ENCODE assay signal across 8 mouse cellular contexts in genomic region chr17:12226551-12226950, GRCm38 (mm10).
DNase-seq lines count a peak whose midpoint lies in the region; ATAC-seq and TF ChIP-seq lines count a peak whose summit lies in the region.
"Had no signal": no experiment of that assay in that cellular context is flagged by ENCODE, and none has a peak within 500 bp of the region (broad histone marks: within the 10 kb centered on the region; RNA-seq: fewer than 3 reads in every experiment).

No protein-coding gene starts in this region.

- 66% methylated on average over 12 of the region's 12 CpGs for WGBS in midbrain, embryonic 12.5 days
- WGBS in midbrain, embryonic 10.5 days: 68% methylated on average over 12 of the region's 12 CpGs
- WGBS in hindbrain, embryonic 13.5 days: 69% methylated on average over 12 of the region's 12 CpGs
- 80% methylated on average over 12 of the region's 12 CpGs for WGBS in liver, postnatal 0 days (ENCODE audit: insufficient replicate concordance)

- ATAC-seq in midbrain, embryonic 12.5 days (ENCODE audit: low FRiP score, low read depth): peak; percentile 54; the same call in 1 of the 2 replicates
- ATAC-seq in hindbrain, embryonic 13.5 days (ENCODE audit: low FRiP score): 0 out of 2 replicates have a peak, but pooled peaks have one; percentile 23
- ATAC-seq in liver, postnatal 0 days: no peak

- no peak overlapping the region for H3K9ac ChIP-seq in midbrain, embryonic 12.5 days (replicated peaks)
- no peak overlapping the region for H3K9ac ChIP-seq in hindbrain, embryonic 13.5 days
- H3K9ac ChIP-seq in liver, postnatal 0 days (replicated peaks): no peak overlapping the region
- H3K9ac ChIP-seq: lung, embryonic 15.5 days had no signal

- no peak for DNase-seq in midbrain, embryonic 10.5 days (ENCODE audit: low spot score)
- DNase-seq in liver, postnatal 0 days: peak; percentile 34
- DNase-seq in spleen, postnatal 36 days (ENCODE audit: low spot score in 2 of 2): no peak
- DNase-seq in spleen, adult 12 weeks (ENCODE audit: low spot score): no peak

- H3K9me3 ChIP-seq in midbrain, embryonic 12.5 days: no peaks in the 10 kb centered on the region
- H3K9me3 ChIP-seq in midbrain, embryonic 10.5 days (replicated peaks): no peaks in the 10 kb centered on the region
- H3K9me3 ChIP-seq in hindbrain, embryonic 13.5 days: no peaks in the 10 kb centered on the region
- H3K9me3 ChIP-seq in liver, postnatal 0 days (ENCODE audit: low read length): no peaks in the 10 kb centered on the region
- H3K9me3 ChIP-seq: lung, embryonic 15.5 days had no signal

- H3K4me1 ChIP-seq in midbrain, embryonic 12.5 days: 0 out of 2 replicates have a peak, but pooled peaks cover 3% of the 10 kb centered on the region
- no peaks in the 10 kb centered on the region for H3K4me1 ChIP-seq in midbrain, embryonic 10.5 days
- H3K4me1 ChIP-seq in cortical plate, adult 2 months (ENCODE audit: control insufficient read depth, insufficient read depth, low read length): peaks cover 8% of the 10 kb centered on the region
- peaks cover 14% of the 10 kb centered on the region for H3K4me1 ChIP-seq in hindbrain, embryonic 13.5 days (replicated peaks)
- no peaks in the 10 kb centered on the region for H3K4me1 ChIP-seq in liver, postnatal 0 days (ENCODE audit: insufficient read depth)
- H3K4me1 ChIP-seq: lung, embryonic 15.5 days had no signal

- no peak overlapping the region for H3K4me2 ChIP-seq in midbrain, embryonic 12.5 days (replicated peaks)
- no peak overlapping the region for H3K4me2 ChIP-seq in hindbrain, embryonic 13.5 days
- no peak overlapping the region for H3K4me2 ChIP-seq in liver, postnatal 0 days (ENCODE audit: low read depth, low read length)
- H3K4me2 ChIP-seq: lung, embryonic 15.5 days had no signal

- H3K36me3 ChIP-seq in midbrain, embryonic 12.5 days: peaks cover 63% of the 10 kb centered on the region
- peaks cover 78% of the 10 kb centered on the region for H3K36me3 ChIP-seq in midbrain, embryonic 10.5 days
- H3K36me3 ChIP-seq in hindbrain, embryonic 13.5 days: peaks cover 67% of the 10 kb centered on the region
- H3K36me3 ChIP-seq in liver, postnatal 0 days (replicated peaks; ENCODE audit: insufficient read depth, low read length): peaks cover 13% of the 10 kb centered on the region

- no peak overlapping the region for H3K27ac ChIP-seq in midbrain, embryonic 12.5 days (replicated peaks)
- no peak overlapping the region for H3K27ac ChIP-seq in midbrain, embryonic 10.5 days (replicated peaks)
- H3K27ac ChIP-seq in cortical plate, adult 2 months (ENCODE audit: insufficient read depth, low read length): no peak overlapping the region
- H3K27ac ChIP-seq in hindbrain, embryonic 13.5 days: no peak overlapping the region
- no peak overlapping the region for H3K27ac ChIP-seq in liver, postnatal 0 days (ENCODE audit: low read depth)
- H3K27ac ChIP-seq: lung, embryonic 15.5 days had no signal

- H3K27me3 ChIP-seq in midbrain, embryonic 12.5 days: no peaks in the 10 kb centered on the region
- no peaks in the 10 kb centered on the region for H3K27me3 ChIP-seq in midbrain, embryonic 10.5 days (ENCODE audit: low read depth, poor library complexity, severe bottlenecking)
- no peaks in the 10 kb centered on the region for H3K27me3 ChIP-seq in hindbrain, embryonic 13.5 days
- H3K27me3 ChIP-seq in liver, postnatal 0 days (ENCODE audit: insufficient read depth, low read length): no peaks in the 10 kb centered on the region
- H3K27me3 ChIP-seq: lung, embryonic 15.5 days had no signal

- no peak for TF ChIP-seq POLR2A in cortical plate, adult 2 months (IDR thresholded peaks at IDR 0.05; ENCODE audit: extremely low read depth, insufficient read depth, low read length)

- H3K4me3 ChIP-seq in midbrain, embryonic 12.5 days: no peak overlapping the region
- H3K4me3 ChIP-seq in midbrain, embryonic 10.5 days: no peak overlapping the region
- no peak overlapping the region for H3K4me3 ChIP-seq in cortical plate, adult 2 months (ENCODE audit: insufficient read depth, low read length)
- no peak overlapping the region for H3K4me3 ChIP-seq in hindbrain, embryonic 13.5 days
- H3K4me3 ChIP-seq in liver, postnatal 0 days (ENCODE audit: low read depth, low read length): no peak overlapping the region
- H3K4me3 ChIP-seq: lung, embryonic 15.5 days had no signal

- no peak for TF ChIP-seq EP300 in liver, postnatal 0 days (IDR thresholded peaks at IDR 0.05; ENCODE audit: low read depth)

- TF ChIP-seq CTCF in cortical plate, adult 2 months (IDR thresholded peaks at IDR 0.05; ENCODE audit: extremely low read depth, insufficient read depth, low read length): peak; percentile 52; the same call in 1 of the 2 replicates
- peak; percentile 72 for TF ChIP-seq CTCF in liver, postnatal 0 days (IDR thresholded peaks at IDR 0.05; ENCODE audit: low read depth)
